In the genomic region with DNA sequence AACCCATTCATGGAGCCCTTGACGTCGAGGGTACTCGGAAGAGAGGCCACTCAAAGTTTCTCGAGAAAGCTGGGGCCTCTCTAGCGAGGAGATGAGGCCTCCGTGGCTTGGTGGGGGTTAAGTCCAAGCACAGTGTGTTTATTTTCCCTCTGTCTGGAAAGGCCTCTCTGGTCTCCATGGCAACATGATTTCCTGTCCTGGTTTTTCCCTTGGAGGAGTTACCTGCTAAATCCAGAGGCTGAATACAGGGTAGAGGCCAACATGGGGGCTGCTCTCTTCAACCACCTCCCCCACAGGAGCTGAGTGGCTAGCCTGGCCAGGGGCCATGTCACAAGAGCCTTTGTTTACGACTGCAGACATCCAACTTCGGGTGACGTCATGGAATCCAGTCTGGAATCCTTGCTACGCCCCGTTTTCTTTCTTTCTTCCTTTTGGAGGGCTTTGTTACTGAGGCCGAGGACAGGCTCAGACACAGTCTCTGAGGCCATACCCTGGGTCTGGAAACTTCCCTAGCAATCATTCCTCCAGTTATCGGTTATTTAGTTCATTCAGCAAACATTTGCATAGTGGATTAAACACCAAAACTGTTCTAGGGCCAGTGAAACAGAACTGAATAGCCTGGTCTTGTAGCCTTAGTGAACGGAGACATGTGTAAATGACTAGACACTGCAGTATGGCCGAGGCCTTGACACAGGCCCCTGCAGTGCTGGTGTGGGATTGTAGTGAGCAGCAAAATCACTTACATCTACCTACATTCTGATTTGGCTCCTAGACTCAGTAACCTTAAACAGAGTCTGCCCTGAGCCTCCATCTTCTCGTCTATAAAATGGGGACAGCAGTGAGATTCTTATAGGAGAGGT, we compare ENCODE assay signal across 7 mouse cellular contexts. TPM values are rescaled to one million over a fixed set of nuclear protein-coding genes. Genes with fewer than 3 reads are reported as not detected.
A peak's percentile ranks its signal among the peaks of the same experiment; 100 is the strongest.
DNase-seq lines count a peak whose midpoint lies in the region; ATAC-seq lines count a peak whose summit lies in the region.

No protein-coding gene starts in this region.

- WGBS in forebrain, embryonic 10.5 days = 28% methylated on average over 16 of the region's 16 CpGs
- WGBS in heart, embryonic 14.5 days = 21% methylated on average over 16 of the region's 16 CpGs
- WGBS in liver, embryonic 11.5 days = 35% methylated on average over 16 of the region's 16 CpGs
- 19% methylated on average over 16 of the region's 16 CpGs for WGBS in neural tube, embryonic 13.5 days

- peaks cover 30% of the 10 kb centered on the region for H3K4me1 ChIP-seq in forebrain, embryonic 10.5 days
- H3K4me1 ChIP-seq in heart, embryonic 14.5 days (ENCODE audit: control insufficient read depth in 2 of 2, insufficient read depth in 2 of 2, low read length in 2 of 2) = peaks cover 11 to 23% of the 10 kb centered on the region in 2 experiments
- no peaks in the 10 kb centered on the region; the same call in 1 of the 2 replicates for H3K4me1 ChIP-seq in liver, embryonic 11.5 days (replicated peaks; ENCODE audit: control insufficient read depth, insufficient read depth, low read length)
- H3K4me1 ChIP-seq in neural tube, embryonic 13.5 days (replicated peaks) = peaks cover 16% of the 10 kb centered on the region

- H3K9me3 ChIP-seq in forebrain, embryonic 10.5 days = peaks cover 7% of the 10 kb centered on the region; the same call in 1 of the 2 replicates
- 0 out of 2 replicates have a peak, but pooled peaks cover 4% of the 10 kb centered on the region for H3K9me3 ChIP-seq in heart, embryonic 14.5 days (ENCODE audit: control insufficient read depth, low read length)
- H3K9me3 ChIP-seq in liver, embryonic 11.5 days (ENCODE audit: control insufficient read depth, low read length) = no peaks in the 10 kb centered on the region
- no peaks in the 10 kb centered on the region for H3K9me3 ChIP-seq in neural tube, embryonic 13.5 days

- H3K27ac ChIP-seq in forebrain, embryonic 10.5 days = peak overlapping the region; percentile 88
- peak overlapping the region; percentile 87 to 96 for H3K27ac ChIP-seq in heart, embryonic 14.5 days (replicated peaks in 1 of 2; ENCODE audit: control insufficient read depth in 1 of 2, insufficient read depth in 1 of 2, low read depth in 2 of 2, low read length in 2 of 2)
- H3K27ac ChIP-seq in liver, embryonic 11.5 days (ENCODE audit: low read depth, low read length) = peak overlapping the region; percentile 86
- H3K27ac ChIP-seq in neural tube, embryonic 13.5 days (replicated peaks) = peak overlapping the region; percentile 85

- peak overlapping the region; percentile 15; the same call in 1 of the 2 replicates for H3K4me3 ChIP-seq in forebrain, embryonic 10.5 days
- no peak overlapping the region for H3K4me3 ChIP-seq in heart, embryonic 14.5 days (ENCODE audit: control insufficient read depth in 1 of 2, insufficient read depth in 1 of 2, low read depth in 1 of 2, low read length in 2 of 2)
- no peak overlapping the region for H3K4me3 ChIP-seq in liver, embryonic 11.5 days (ENCODE audit: low read depth, low read length)
- H3K4me3 ChIP-seq in neural tube, embryonic 13.5 days = no peak overlapping the region

- DNase-seq in brain, adult 2 months (ENCODE audit: low read depth, low spot score) = peak; percentile 87
- peak; percentile 85 for DNase-seq in forebrain, embryonic 10.5 days (ENCODE audit: extremely low spot score, low spot score)
- peak; percentile 85 for DNase-seq in kidney, postnatal 10 days
- peak; percentile 63 for DNase-seq in liver, embryonic 11.5 days (ENCODE audit: low spot score)
- DNase-seq in urinary bladder, postnatal 25 days (ENCODE audit: low spot score) = peak; percentile 67

- no peak overlapping the region for H3K9ac ChIP-seq in heart, embryonic 14.5 days (ENCODE audit: low read length)
- no peak overlapping the region for H3K9ac ChIP-seq in liver, embryonic 11.5 days (ENCODE audit: low read depth, low read length)
- H3K9ac ChIP-seq in neural tube, embryonic 13.5 days = peak overlapping the region; percentile 55

- no peaks in the 10 kb centered on the region for H3K27me3 ChIP-seq in forebrain, embryonic 10.5 days (ENCODE audit: poor library complexity, severe bottlenecking)
- H3K27me3 ChIP-seq in heart, embryonic 14.5 days (ENCODE audit: control insufficient read depth, insufficient read depth, low read length) = no peaks in the 10 kb centered on the region
- H3K27me3 ChIP-seq in liver, embryonic 11.5 days (replicated peaks; ENCODE audit: control insufficient read depth, insufficient read depth, low read length) = no peaks in the 10 kb centered on the region
- no peaks in the 10 kb centered on the region for H3K27me3 ChIP-seq in neural tube, embryonic 13.5 days

- peak; percentile 96 for ATAC-seq in heart, embryonic 14.5 days (ENCODE audit: insufficient number of reproducible peaks, insufficient read depth, low FRiP score, low read depth)
- ATAC-seq in liver, embryonic 11.5 days (replicated peaks; ENCODE audit: low FRiP score) = peak; percentile 79
- peak; percentile 90 for ATAC-seq in neural tube, embryonic 13.5 days (ENCODE audit: low read depth)

- no peaks in the 10 kb centered on the region for H3K36me3 ChIP-seq in forebrain, embryonic 10.5 days (replicated peaks)
- no peaks in the 10 kb centered on the region for H3K36me3 ChIP-seq in heart, embryonic 14.5 days (ENCODE audit: control insufficient read depth, insufficient read depth, low read length)
- no peaks in the 10 kb centered on the region for H3K36me3 ChIP-seq in liver, embryonic 11.5 days (ENCODE audit: control insufficient read depth, insufficient read depth, low read length)
- no peaks in the 10 kb centered on the region for H3K36me3 ChIP-seq in neural tube, embryonic 13.5 days

- H3K4me2 ChIP-seq in heart, embryonic 14.5 days (ENCODE audit: low read length) = no peak overlapping the region
- no peak overlapping the region for H3K4me2 ChIP-seq in liver, embryonic 11.5 days
- H3K4me2 ChIP-seq in neural tube, embryonic 13.5 days = 0 out of 2 replicates have a peak overlapping the region, but pooled peaks have one; percentile 4

RNA-seq across cellular contexts. Expression of a gene that starts 25.6 kb away (rescaled TPM):
- 51.7 and 52.8 TPM in 2 replicates for polyA plus RNA-seq in forebrain, embryonic 10.5 days (2016; fragmentation: Nextera tagmentation; extraction: Ambion mirVana)
- 34.1 and 36.0 TPM in 2 replicates for polyA plus RNA-seq in heart, embryonic 14.5 days (2014; fragmentation: Nextera tagmentation; extraction: Ambion mirVana)
- 36.4 and 41.1 TPM in 2 replicates for polyA plus RNA-seq in liver, embryonic 11.5 days (2014; fragmentation: Nextera tagmentation; extraction: Ambion mirVana)
- polyA plus RNA-seq in neural tube, embryonic 13.5 days (2015; fragmentation: Nextera tagmentation; extraction: Ambion mirVana) = 43.0 and 47.1 TPM in 2 replicates
